Mouse (Mus musculus) right cerebral cortex, postnatal 4 days (tissue): ENCODE data around the gene Gm21190.
"Not testable (repeated sequence)": the region's sequence is repeated elsewhere in the genome, so short reads cannot be mapped to it uniquely, and the experiment has no call there.

Experiments used
- DNase-seq: peaks from one replicate; pipeline ENCODE4 v3.0.0-alpha.2; 2022

Gm21190 gene

DNA sequence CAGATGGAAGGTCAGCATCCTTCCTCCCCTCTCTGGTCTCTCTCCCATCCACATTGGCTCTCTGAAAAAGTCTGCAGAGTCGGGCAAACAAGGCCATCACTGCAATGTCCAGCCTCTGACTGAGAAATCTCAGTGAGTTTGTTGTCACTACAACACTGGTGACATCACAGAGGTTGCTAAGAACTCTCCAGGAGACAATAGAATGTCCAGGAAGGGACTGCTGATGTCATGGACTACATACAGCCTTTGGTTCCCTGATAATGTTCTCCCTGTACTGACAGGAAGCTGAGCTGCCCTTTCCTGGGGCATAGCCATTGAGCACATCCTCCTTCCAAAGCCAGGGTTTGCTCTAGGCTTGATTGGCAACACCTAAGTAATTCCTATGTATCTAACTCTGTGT is at the start of gene Gm21190:
Gene Gm21190 (minus strand): TSS at position 101 of the 400 bp plus-strand sequence.
- not testable (repeated sequence) for DNase-seq

DNA sequence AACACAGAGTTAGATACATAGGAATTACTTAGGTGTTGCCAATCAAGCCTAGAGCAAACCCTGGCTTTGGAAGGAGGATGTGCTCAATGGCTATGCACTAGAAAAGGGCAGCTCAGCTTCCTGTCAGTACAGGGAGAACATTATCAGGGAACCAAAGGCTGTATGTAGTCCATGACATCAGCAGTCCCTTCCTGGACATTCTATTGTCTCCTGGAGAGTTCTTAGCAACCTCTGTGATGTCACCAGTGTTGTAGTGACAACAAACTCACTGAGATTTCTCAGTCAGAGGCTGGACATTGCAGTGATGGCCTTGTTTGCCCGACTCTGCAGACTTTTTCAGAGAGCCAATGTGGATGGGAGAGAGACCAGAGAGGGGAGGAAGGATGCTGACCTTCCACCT is 48.0 kb upstream of the Gm21190 start, which contains the start of gene Gm21083:
Gene Gm21083 (plus strand): TSS at position 301 of the 400 bp plus-strand sequence.
- DNase-seq, result not testable (repeated sequence)

DNA sequence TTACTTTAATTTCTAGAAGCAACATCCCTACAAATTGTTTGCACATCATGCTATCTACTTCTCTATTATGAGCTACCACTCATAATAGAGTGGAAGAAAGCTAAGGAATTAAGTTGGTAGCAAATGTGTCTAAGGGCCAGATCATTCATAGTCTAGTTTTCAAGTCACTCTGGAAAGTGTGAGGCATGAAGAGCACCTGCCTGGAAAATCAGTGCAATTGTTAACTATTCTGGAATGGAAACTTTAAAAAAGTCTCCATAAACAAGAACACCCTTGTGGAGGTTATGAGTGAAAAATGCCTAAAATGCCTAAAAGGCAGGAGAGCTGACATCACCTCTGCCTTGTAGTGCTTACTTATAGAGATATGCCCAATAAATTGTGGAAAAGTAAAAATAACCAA is 44.7 kb upstream of the Gm21190 start:
- DNase-seq, result not testable (repeated sequence)

DNA sequence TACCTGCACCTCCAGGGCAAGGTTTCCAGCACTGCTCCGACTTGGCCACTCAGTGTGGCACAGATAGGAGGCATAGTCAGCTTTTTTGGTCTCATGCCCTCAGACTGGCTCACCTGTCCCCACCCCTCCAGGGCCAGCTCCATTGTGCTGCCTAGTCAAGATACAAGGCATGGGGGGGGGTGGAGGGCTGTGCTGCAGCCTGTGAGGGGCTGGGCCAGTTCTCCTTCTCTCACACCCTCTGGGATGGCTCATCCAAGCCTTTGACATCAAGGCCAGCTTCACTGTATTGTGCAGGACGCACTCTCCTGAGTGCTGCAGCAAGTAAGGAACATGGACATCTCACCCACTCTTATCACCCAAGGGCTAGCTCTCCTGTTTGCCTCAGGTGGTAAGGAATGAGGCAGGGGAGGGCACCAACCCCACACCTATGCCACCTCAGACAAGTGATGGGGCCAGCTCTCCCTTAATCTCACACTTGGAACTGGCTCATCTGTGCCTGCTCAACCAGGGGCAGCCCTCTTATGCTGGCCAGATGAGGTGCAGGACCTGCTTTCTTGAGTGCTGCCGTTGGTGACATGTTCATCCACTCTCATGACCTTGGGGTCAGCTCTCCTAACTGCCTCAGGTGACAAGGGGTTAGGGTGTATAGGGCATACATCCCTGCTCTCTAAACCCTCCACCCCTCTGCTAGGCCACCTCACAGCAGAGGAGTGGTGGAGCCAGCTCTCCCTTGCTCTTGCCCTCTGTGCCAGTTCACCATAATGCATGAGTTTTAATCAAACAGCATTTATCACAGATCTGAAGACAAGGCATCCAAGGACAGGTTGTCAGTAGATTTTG is 32.6 kb upstream of the Gm21190 start:
- not testable (repeated sequence) for DNase-seq

DNA sequence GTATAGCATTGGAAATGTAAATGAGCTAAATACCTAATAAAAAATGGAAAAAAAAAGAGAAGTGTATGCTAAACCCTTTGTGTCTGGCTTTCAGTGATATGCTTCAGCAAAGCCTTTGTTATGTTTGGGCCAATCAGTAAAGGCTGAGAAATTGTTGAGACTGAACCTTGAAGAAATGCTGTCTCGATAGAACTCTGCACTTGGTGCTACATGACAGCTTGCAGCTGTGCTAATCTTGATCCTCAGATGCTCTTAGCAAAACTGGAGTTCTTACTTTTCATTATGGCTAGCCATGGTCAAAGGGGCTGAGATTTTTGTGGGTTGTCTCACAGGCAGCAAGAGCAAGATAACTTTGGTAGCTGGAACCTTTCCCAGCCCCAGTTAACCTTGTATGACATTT is 29.6 kb upstream of the Gm21190 start:
- DNase-seq, result not testable (repeated sequence)

DNA sequence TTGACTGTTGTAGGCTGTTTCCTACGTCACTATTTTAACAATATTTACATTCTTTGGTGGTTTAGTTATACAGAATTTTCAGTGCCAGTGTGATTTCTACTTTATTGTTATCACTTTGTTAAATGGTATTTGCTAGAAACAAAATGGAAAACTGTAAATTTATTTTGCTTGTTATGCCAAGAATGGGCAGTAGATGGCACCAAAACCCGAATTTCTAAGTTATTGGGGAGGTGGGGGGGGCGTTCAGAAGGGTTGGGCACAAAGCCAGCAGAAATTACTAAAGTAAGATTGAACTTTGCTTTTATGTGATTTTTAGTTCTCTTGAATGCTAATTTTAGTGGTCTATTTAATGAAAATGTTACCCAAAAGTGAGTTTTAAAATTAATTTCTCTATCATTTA is 20.6 kb upstream of the Gm21190 start:
- peak; percentile 3 for DNase-seq

DNA sequence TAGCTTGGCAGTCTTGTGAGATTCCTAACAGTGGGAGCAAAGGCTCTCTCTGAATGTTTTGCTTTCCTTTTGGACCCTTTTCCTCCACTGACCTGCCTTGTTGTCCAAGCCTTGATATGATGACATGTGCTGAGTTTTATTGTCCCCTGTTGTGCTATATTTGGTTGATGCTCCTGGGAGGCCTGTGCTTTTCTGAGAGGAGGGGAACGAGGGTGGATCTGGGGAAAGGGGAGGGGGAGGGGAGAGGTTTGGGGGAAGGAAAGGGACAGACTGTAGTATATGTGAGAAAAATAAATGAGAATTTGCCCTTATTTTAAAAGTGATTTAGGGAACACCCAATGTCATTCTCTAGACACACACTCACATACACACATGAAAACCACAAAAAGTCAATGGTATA is 20.1 kb upstream of the Gm21190 start:
- not testable (repeated sequence) for DNase-seq

DNA sequence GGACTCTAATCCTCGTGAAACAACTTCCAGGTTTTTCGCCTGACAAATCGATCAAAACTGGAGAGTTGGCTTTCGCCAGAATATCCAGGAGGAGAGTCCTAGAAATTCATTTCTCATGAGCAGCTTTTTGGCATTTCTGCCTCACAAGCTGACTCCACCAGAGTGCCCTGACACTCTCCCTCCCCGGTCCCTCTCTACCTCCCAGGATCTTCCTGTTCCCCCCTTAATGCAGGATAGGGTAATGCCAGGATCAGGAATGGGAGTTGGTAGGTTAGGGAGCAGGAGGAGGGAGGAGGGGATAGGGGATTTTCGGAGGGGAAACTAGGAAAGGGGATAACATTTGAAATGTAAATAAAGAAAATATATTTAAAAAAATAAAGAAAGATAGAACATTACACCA is 19.6 kb upstream of the Gm21190 start:
- not testable (repeated sequence) for DNase-seq

DNA sequence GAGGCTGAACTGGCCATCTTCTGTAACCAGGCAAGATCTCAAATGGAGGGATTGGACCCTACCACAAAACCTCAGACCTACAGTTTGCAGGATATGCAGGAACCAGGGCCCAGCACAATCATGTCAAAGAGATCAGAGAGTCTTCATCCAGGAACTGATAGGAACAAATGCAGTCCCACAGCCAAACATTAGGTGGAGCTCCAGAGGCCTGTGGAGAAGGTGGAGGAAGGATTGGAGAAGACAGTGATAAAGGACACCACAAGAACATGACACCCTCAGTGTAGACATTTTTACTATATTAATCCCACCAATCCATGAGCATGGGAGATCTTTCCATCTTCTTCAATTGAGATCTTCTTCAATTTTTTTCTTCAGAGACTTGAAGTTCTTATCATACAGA is 6.6 kb downstream of the Gm21190 start:
- DNase-seq, result not testable (repeated sequence)

DNA sequence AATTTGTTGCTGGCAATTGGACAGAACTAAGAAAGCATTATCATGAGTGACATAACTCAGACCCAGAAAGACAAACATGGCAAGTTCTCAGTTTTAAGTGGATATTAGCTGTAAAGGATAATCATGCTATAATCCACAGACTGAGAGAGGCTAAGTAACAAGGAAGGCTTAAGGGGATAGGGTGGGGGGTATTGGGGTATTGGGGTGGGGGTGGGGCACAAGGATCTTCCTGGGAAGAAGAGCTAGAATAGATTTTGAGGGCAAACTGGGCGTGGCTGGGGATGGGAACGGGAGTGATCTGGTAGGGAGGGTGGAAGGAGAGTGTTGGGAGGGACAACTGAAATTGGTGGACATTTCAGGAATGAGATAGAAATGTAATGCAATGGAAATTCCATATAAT is 7.0 kb downstream of the Gm21190 start:
- DNase-seq, result not testable (repeated sequence)

DNA sequence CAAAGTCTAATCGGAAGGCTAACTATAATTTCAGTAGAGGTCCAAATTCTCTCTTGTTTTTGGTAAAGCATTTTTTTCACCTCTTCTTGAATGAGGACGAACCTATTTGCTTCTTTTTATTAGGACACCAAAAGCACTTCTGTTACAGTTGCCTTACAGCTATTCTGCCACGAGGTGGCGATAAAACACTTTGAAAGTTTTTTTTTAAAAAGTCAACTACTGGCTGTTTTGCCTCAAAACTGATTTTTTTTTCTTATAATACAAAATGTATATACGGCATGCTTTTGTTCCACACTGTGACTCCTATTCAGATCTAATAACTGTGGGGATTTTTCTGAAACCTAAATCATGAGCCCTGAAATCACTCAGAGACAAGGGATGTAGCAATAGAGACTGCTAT is 8.6 kb downstream of the Gm21190 start:
- peak; percentile 1 for DNase-seq

DNA sequence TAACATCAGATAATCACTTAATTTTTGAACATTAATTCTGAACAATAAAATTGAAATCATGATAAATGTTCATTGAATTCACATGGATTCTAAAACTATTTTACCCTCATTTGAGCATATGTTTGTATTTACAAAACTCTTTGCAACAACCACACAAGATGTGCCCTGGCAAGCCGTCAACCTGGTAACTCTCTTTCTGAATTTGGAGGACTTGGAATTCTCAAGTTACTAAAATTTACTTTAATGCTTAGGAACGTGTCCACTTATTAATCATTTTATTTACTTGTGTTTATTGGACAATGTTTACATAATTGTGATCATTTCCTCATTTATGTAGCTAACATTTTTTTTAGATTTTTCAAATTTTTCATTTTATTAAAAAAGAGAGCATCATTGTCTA is 11.9 kb downstream of the Gm21190 start:
- DNase-seq, result not testable (repeated sequence)

DNA sequence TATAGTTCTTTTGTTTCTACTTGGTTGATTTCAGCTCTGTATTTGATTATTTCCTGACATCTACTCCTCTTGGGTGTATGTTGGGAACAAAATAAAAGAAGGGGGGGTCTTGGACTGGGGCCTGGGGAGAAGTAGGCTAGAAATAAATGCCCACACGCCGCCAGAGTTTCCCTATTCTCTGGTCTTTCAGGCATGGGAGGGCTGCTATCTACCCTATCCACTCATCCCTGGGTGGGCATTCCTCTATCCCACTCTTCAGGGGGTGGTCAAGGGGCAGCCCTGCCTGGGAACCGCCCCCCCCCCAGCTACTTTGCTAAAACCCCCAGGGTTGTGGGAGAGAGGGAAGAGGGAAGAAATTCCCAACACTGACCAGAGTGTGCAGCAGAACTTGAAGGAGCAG is 16.8 kb downstream of the Gm21190 start:
- DNase-seq, result not testable (repeated sequence)

DNA sequence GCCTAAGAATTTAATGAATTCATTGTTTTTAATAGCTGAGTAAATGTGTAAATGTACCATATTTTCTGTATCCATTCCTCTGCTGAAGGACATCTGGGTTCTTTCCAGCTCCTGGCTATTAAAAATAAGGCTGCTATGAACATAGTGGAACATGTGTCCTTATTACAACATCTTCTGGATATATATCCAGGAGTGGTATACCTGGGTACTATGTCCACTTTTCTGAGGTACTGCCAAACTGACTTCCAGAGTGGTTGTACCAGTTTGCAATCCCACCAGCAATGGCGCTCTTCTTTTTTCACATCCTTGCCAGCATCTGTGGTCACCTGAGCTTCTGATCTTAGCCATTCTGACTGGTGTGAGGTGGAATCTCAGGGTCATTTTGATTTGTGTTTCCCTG is 19.1 kb downstream of the Gm21190 start:
- DNase-seq, result not testable (repeated sequence)

DNA sequence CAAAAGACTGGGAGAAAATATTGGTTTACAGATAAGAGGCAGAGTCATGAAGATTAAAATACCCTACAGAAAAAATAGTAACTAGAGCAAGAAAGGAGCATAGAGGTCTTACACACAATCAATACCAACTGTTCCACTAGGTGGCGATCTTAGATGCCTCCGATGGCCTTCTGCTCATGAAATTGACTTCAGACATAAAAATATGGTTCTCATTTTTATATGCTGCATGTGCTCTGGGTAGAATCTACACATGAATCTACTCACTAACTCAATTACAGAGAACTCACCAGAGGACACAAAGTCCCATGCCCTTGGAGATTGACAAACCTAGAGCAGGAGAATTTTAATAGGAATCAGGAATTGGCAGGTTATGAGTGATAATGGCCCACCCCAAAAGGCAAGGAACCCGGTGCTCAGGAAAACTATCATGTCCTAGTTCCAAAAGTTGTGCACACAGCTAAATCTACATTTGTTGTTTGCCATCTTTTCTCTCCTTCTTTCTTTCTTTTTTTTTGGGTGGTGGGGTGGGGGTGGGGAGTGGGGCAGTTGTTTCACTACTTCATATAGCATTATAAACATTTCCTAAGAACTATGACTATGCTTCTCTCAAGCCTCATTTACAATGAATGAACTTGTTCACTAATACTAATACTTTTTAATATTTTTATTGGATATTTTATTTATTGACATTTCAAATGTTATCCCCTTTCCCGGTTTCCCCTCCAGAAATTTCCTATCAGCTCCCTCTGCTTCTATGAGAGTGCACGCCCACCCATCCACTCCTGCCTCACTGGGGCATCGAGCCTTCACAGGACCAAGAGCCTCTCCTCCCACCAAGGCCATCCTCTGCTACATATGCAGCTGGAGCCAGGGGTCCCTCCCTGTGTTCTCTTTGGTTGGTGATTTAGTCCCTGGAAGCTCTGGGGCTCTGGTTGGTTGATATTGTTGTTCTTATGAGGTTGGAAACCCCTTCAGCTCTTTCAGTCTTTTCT is 20.3 kb downstream of the Gm21190 start:
- DNase-seq, result not testable (repeated sequence)

DNA sequence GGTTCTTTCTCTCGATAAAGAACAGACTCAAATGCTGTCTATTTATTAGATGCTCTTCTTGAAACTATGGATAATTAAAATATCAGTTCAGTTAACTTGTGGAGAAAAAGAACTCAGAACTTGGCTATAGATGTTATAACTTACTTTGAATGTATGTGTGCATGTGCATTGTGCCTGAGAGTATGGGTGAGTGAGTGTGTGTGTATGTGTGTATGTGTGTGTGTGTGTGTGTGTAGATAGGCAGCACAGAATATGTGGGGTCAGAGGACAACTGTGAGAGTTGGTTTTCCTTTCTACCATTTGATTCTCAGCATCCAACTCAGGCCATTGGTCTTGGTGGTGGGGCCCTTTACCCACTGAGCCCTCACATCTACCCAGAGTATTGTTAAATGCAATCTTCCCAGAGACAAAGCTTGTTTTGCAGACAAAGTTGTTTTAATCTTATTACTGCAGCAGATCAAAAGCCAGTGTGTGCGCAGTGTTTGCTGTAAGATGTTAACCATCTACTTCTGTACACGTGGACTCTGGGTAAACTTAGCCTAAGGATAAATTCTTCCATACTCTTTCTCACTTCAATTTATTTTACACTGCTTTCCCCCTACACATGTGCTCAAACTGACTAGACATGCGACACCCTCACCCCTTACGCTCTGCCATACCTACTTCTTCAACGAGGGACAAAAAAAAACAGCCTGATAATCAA is 21.1 kb downstream of the Gm21190 start:
- not testable (repeated sequence) for DNase-seq

DNA sequence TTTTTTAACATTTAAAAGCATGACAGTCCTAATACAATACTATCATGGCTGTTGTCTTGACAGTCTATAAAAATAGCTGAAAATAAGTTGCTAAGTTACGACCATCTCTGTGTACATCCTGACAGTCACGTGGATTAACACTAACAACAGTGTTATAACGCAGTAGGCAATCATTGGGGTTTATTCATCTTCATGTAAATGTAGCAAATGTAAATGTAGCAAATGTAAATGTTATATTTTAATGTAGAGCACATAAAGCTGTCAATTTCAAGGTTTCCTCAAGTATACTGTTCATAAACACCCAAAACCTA is 21.8 kb downstream of the Gm21190 start:
- DNase-seq, result no peak

DNA sequence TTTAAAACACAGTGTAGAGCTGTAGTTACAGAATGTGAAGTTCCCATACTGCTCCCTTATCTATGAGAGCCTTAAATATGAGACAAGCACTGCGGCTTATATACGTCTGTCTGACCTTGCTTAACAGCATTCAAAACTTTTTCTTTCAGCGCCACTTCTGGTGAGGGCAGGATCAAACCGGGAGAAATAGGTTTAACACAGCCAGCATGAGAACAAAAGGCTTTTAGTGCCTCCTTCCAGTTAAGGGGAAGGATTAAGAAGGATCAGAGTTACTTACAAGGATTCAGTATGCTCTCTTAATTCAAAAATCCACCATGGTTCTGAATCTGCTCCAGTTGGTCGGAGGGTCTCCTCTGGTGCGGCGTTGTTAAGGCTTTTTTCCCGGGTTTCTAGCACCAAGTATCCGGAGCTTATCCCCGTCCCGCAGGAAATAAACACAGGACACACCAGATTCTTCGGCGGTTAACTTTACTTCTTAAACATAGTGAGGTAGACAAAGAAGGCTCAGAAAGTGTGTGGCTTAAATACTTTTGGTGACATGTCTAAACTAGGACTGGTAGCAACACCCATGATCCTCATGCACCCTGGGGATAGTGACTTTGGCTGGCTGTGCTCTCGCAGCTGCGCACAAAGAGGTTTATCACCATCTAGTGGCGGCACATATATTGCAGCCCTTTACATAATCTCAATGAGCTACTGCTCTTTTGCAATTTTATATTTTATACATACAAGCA is 22.3 kb downstream of the Gm21190 start:
- DNase-seq, result peak; percentile 30

DNA sequence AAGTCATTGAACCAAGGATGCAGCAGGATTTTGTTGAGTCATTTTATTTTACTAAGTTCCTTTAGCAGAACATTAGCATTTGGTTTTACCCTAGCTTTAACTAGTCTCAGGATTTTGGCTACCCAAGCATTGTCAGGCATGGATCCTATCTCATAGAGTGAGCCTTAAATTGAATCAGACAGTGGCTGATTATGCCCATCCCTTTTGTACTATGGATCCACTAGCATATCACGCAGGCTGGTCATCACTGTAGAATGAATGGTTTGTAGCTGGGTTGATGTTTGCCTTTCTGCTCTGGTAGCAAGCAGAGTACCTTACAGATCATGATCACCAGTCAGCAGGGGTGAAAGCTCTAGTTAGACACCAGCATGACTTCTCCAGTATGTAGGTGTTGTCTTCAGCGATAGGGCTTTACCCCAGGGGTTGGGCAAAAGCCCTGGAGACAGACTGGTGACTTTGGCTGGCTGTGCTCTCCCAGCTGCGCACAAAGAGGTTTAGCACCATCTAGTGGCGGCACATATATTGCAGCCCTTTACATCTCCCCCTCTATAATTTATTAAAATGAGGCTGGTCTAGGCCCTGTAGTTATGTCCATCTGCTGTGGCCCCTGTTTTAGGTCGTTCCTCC is 30.1 kb downstream of the Gm21190 start:
- peak; percentile 11 for DNase-seq

DNA sequence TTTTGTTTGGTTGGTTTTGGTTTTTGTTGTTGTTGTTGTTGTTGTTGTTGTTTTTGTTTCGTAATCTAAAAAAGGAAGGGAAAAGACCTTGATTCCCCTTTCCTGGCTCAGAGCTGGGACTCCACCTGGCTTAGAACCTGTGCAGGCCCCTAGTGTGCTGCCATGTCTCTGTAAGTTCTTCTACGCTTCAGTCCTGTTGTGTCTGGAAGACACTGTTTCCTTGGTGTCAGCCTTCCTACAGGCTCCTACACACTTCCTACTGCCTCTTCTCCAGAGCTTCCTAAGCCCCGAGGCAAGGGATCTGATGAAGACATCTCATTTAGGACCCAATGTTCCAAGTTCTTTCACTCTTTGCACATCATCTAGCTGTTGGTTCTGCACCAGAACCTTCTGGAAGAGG is 30.7 kb downstream of the Gm21190 start:
- not testable (repeated sequence) for DNase-seq

DNA sequence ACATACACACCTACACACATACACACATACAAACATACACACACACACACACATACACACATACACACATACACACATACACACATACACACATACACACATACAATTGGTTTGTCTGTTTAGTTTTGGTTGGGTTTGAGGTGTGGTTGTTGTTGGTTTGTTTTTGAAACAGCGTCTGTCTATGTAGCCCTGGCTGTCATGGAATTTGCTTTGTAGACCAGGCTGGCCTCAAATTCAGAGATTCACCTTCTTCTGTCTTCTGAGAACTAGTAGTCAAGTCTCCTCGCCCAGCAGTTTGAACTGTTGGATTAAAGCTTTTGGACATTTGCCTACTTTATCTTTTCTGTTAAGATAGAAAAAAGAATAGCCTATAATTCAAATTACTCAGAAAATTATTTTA is 38.1 kb downstream of the Gm21190 start:
- not testable (repeated sequence) for DNase-seq

DNA sequence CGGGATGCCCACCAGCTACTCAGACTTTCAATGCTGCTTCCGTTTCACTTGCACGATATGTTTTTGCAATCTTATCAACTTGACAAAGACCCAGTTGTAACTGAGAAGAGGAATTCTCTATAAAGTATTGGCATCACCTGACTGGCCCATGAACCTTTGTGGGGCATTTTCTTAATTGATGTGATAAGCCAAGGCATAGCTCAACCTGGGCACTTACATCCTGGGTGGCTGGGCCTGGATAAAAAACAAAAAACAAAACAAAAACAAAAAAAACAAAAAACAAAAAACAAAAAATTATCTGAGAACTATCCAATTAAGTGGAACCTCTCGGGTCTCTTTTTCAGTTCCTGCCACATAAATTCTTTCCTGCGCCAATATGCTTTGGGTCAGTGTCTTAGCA is 40.3 kb downstream of the Gm21190 start:
- DNase-seq, result no peak
